Mouse (Mus musculus) inflammation-experienced regulatory T-cells (primary cell): Measurements from ENCODE around the gene Gal. TPM values are rescaled to one million over a fixed set of nuclear protein-coding genes. Genes with fewer than 3 reads are reported as not detected.

Source experiments
- polyA plus RNA-seq, 2 experiments: library from polyadenylated mRNA; unstranded; fragments of 100-300 nt; shearing (Covaris generic); gene quantifications; one replicate each; pipeline ENCODE4 v1.2.1; 2017

Gene Gal
- polyA plus RNA-seq, result under 1 TPM in 1 of 2 experiments, not detected in 1; 0.20 TPM

GRCm38 (mm10) chr19:3414268-3414733 lies at the start of gene Gal:
Gal (minus strand) TSS chr19:3414544.

DNA sequence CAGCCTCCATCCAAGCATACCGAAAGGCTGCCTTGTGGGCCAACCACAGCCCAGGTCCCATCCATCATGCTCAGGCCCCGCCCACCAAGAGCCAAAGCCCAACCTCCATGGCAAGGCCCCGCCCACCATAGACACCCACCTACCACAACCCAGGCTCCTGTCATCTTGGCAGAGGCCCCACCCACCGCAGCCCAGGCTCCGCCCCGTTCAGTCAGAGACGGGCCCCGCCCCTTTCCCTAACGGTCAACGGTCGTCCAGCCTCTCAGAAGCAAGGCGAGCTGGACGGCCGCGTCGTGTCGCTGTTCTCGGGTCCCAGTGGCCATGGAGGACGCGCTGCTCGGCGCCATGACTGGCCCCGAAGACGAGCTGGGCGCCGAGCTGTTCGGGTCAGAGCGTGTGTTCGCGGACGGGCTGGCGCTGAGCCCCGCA lies 25.7 kb downstream of the Gal start, which contains the start of gene Tesmin:
TSS of gene Tesmin (plus strand) at position 229 of the 429 bp plus-strand sequence.

Other genes with a start within 250 kb of the Gal start
- gene Mrpl21, start 131.6 kb downstream of the Gal start, polyA plus RNA-seq, result 10 to 100 TPM; 89.7 to 93.4 TPM
- 10 to 100 TPM; 14.2 to 15.3 TPM for gene Ighmbp2, start 131.5 kb downstream of the Gal start, polyA plus RNA-seq
- 10 to 100 TPM; 35.3 to 49.9 TPM for gene Cpt1a, start 92.2 kb downstream of the Gal start, polyA plus RNA-seq
- gene Tesmin, start 25.7 kb downstream of the Gal start, polyA plus RNA-seq, result 1 to 10 TPM in 1 of 2 experiments, under 1 TPM in 1; 0.22 to 1.7 TPM
- 10 to 100 TPM; 64.9 to 67.1 TPM for gene Ppp6r3, start 161.2 kb upstream of the Gal start, polyA plus RNA-seq